ENCODE assay signal across 23 mouse cellular contexts in the genomic region with DNA sequence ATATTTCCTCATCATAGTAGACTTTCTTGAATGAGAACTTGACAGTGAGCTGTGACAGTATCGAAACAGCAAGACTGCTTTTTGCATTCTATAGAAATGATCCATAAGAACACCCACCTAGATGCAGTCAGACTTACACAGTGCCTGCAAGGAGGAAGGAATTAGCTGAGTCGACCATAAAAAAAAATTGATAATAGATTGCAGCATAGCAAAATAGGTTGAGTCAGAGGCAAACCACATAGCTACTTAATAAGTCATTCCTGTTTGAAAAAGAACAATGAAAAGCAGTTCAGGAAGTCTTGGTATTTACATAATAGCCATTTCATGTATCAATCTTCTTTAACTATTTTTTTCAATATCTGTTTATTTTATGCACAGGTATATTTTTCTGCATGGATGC.
"Had no signal": no experiment of that assay in that cellular context is flagged by ENCODE, and none has a peak within 500 bp of the region (broad histone marks: within the 10 kb centered on the region; RNA-seq: fewer than 3 reads in every experiment).

No protein-coding gene starts in this region.

- DNase-seq: gastrocnemius, postnatal 14 days; gastrocnemius, postnatal 36 days; heart, adult 11 months; heart, adult 2 months; heart, postnatal 14 days; heart, postnatal 36 days; kidney, adult 11 months; kidney, adult 2 months; kidney, adult 9 months; kidney, postnatal 14 days; kidney, postnatal 36 days; layer of hippocampus, adult 9-11 months; layer of hippocampus, postnatal 36 days; liver; liver, embryonic 13.5 days had no signal

- H3K36me3 ChIP-seq: heart, embryonic 13.5 days; heart, embryonic 15.5 days; hindbrain, embryonic 13.5 days; hindbrain, embryonic 15.5 days; kidney, embryonic 15.5 days; limb, embryonic 10.5 days; limb, embryonic 12.5 days; liver, embryonic 13.5 days; liver, embryonic 15.5 days had no signal

- H3K4me3 ChIP-seq: heart, adult 2 months; heart, embryonic 13.5 days; heart, embryonic 15.5 days; hindbrain, embryonic 13.5 days; hindbrain, embryonic 15.5 days; kidney, embryonic 15.5 days; limb, embryonic 10.5 days; limb, embryonic 12.5 days; liver, embryonic 13.5 days; liver, embryonic 15.5 days had no signal

- H3K27me3 ChIP-seq: heart, embryonic 13.5 days; heart, embryonic 15.5 days; hindbrain, embryonic 13.5 days; hindbrain, embryonic 15.5 days; kidney, embryonic 15.5 days; limb, embryonic 12.5 days; liver, embryonic 13.5 days; liver, embryonic 15.5 days had no signal
